ENCODE assay signal across 8 mouse cellular contexts in the genomic region with DNA sequence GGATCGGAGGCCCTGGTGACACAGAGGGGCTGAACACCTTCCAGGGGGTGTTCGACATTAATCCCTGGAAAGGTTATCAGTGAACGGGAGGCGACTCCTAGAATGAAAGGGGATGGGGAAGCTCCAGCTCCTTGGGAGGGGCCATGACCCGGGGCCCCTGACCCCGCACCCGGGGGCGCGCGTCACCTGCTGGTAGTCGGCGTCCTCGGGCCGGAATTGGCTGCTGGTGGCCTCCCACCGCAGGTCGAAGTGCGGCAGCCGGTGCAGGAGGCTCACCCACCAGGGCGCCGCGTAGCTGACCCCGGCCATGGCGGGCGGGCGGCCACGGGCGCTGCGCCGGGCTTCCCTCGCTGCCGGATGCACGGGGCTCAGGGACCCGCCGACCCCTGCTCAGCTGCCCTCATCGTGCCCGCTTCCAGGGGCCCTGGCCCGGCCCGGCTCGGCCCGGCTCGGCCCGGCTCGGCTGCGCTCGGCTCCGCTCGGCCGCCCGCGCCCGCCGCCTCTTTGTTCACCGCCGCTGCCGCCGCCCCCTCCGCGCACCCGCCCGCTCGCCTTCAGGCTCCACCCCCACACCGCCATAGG. TPM values are rescaled to one million over a fixed set of nuclear protein-coding genes. Genes with fewer than 3 reads are reported as not detected.
DNase-seq lines count a peak whose midpoint lies in the region; ATAC-seq lines count a peak whose summit lies in the region.

A gene (minus strand): TSS at position 513 of the 582 bp plus-strand sequence.

- peak within 1 kb of the TSS; percentile 99 for H3K4me3 ChIP-seq in forebrain, embryonic 14.5 days (ENCODE audit: low read depth, low read length)
- H3K4me3 ChIP-seq in lung, embryonic 16.5 days (ENCODE audit: low read length) = peak within 1 kb of the TSS; percentile 87

- no peaks in the 10 kb centered on the region for H3K9me3 ChIP-seq in forebrain, embryonic 14.5 days (replicated peaks; ENCODE audit: control insufficient read depth, low read length)
- no peaks in the 10 kb centered on the region for H3K9me3 ChIP-seq in lung, embryonic 16.5 days (ENCODE audit: control insufficient read depth, low read length)

- peaks cover 30% of the 10 kb centered on the region for H3K4me1 ChIP-seq in forebrain, embryonic 14.5 days (ENCODE audit: control insufficient read depth, insufficient read depth, low read length)
- peaks cover 47% of the 10 kb centered on the region for H3K4me1 ChIP-seq in lung, embryonic 16.5 days (replicated peaks; ENCODE audit: control insufficient read depth, insufficient read depth, low read length)

- whole genome bisulfite sequencing in forebrain, embryonic 14.5 days = under 1% methylated on average over 42 of the region's 62 CpGs
- WGBS in lung, embryonic 16.5 days = under 1% methylated on average over 48 of the region's 62 CpGs

- no peak for DNase-seq in left cerebral cortex, adult 18-20 months (ENCODE audit: low spot score in 2 of 2)
- DNase-seq in left cerebral cortex, adult 11 months (ENCODE audit: low spot score) = no peak
- peak; percentile 52 for DNase-seq in adrenal gland, adult 8-10 months
- no peak for DNase-seq in forebrain, embryonic 14.5 days (ENCODE audit: low spot score)
- peak; percentile 72 for DNase-seq in testis, postnatal 10 days (ENCODE audit: low spot score)
- DNase-seq in adipocyte (ENCODE audit: low spot score) = no peak

- H3K4me2 ChIP-seq in forebrain, embryonic 14.5 days (ENCODE audit: low read length) = peak within 1 kb of the TSS; percentile 97
- peak within 1 kb of the TSS; percentile 85 for H3K4me2 ChIP-seq in lung, embryonic 16.5 days (ENCODE audit: low read depth, low read length)

- H3K27me3 ChIP-seq in forebrain, embryonic 14.5 days (replicated peaks; ENCODE audit: control insufficient read depth, insufficient read depth, low read length) = no peaks in the 10 kb centered on the region
- no peaks in the 10 kb centered on the region for H3K27me3 ChIP-seq in lung, embryonic 16.5 days (ENCODE audit: control insufficient read depth, insufficient read depth, low read depth, low read length)

- H3K27ac ChIP-seq in forebrain, embryonic 14.5 days (ENCODE audit: low read depth, low read length) = peak within 1 kb of the TSS; percentile 93
- peak within 1 kb of the TSS; percentile 92 for H3K27ac ChIP-seq in lung, embryonic 16.5 days (ENCODE audit: low read length)

- H3K36me3 ChIP-seq in forebrain, embryonic 14.5 days (ENCODE audit: control insufficient read depth, insufficient read depth, low read length) = peaks cover 28% of the 10 kb centered on the region
- no peaks in the 10 kb centered on the region for H3K36me3 ChIP-seq in lung, embryonic 16.5 days (ENCODE audit: control insufficient read depth, insufficient read depth, low read length)

- ATAC-seq in forebrain, embryonic 14.5 days = peak; percentile 19; the same call in 1 of the 2 replicates
- ATAC-seq in inflammation-experienced regulatory T-cells, adult 6 months = peak; percentile 9
- ATAC-seq in lung, embryonic 16.5 days (ENCODE audit: low read depth) = peak; percentile 39; the same call in 1 of the 2 replicates

- H3K9ac ChIP-seq in forebrain, embryonic 14.5 days (ENCODE audit: low read length) = peak within 1 kb of the TSS; percentile 100
- peak within 1 kb of the TSS; percentile 95 for H3K9ac ChIP-seq in lung, embryonic 16.5 days (ENCODE audit: low read length)

RNA-seq across cellular contexts. Expression of the gene that starts here (rescaled TPM):
- 100 to 1,000 TPM; 202 to 209 TPM for total RNA-seq in left cerebral cortex, adult 18-20 months (2021)
- 100 to 1,000 TPM in 1 of 4 experiments, 10 to 100 TPM in 3; 49.8 to 100 (median 77.4) TPM for total RNA-seq in adrenal gland, adult 8-10 months (2022)
- polyA plus RNA-seq in forebrain, embryonic 14.5 days (2014; fragmentation: Nextera tagmentation; extraction: Ambion mirVana) = 65.8 and 72.3 TPM in 2 replicates
- 1 to 10 TPM; 2.8 to 4.2 (median 3.7) TPM for polyA plus RNA-seq in inflammation-experienced regulatory T-cells, adult 6 months (2017; shearing (Covaris generic))
- polyA plus RNA-seq in lung, embryonic 16.5 days (2015; fragmentation: Nextera tagmentation; extraction: Ambion mirVana) = 27.9 and 29.4 TPM in 2 replicates

Comparison
In these comparisons a context has a peak if more than half of its experiments do, and no peak if none do; other contexts are left out.
1. DNase-seq: peak in adrenal gland, adult 8-10 months (single experiment) and testis, postnatal 10 days (single experiment); none in left cerebral cortex, adult 18-20 months (0 of 2), left cerebral cortex, adult 11 months (single experiment), forebrain, embryonic 14.5 days (single experiment) and adipocyte (single experiment).
2. Peak in every context shown above with its lines, with median percentiles within 50 percentile points of each other: ATAC-seq.